Mouse (Mus musculus) embryonic facial prominence, embryonic 10.5 days (tissue): ENCODE data around the gene H2al1e. TPM values are rescaled to one million over a fixed set of nuclear protein-coding genes. Genes with fewer than 3 reads are reported as not detected.
"Not testable (repeated sequence)": the region's sequence is repeated elsewhere in the genome, so short reads cannot be mapped to it uniquely, and the experiment has no call there.

ENCODE experiments used
- DNase-seq: peaks from one replicate; pipeline ENCODE4 v3.0.0-alpha.2; 2017; ENCODE audit warnings: low spot score
- H3K27ac ChIP-seq: fragments of 300-500 bp; sonication (generic); replicated peaks from 2 replicates; pipeline ENCODE4 v1.5.1; 2016; ENCODE audit warnings: mild to moderate bottlenecking
- H3K27me3 ChIP-seq: fragments of 300-500 bp; sonication (generic); replicated peaks from 2 replicates; pipeline ENCODE4 v1.6.1; 2016; ENCODE audit warnings: low read depth, mild to moderate bottlenecking; ENCODE audit not compliant: poor library complexity, severe bottlenecking
- H3K36me3 ChIP-seq: fragments of 300-500 bp; sonication (generic); replicated peaks from 2 replicates; pipeline ENCODE4 v1.6.1; 2016; ENCODE audit warnings: mild to moderate bottlenecking, moderate library complexity
- H3K4me1 ChIP-seq: fragments of 300-500 bp; sonication (generic); 2 replicates; pipeline ENCODE4 v1.6.1; 2016
- H3K4me3 ChIP-seq: fragments of 300-500 bp; sonication (generic); 2 replicates; pipeline ENCODE4 v1.5.1; 2016; ENCODE audit warnings: mild to moderate bottlenecking, moderate library complexity
- H3K9me3 ChIP-seq: fragments of 300-500 bp; sonication (generic); 2 replicates; pipeline ENCODE4 v1.6.1; 2016; ENCODE audit warnings: mild to moderate bottlenecking
- WGBS: fragments of 180-500 bp; shearing (Covaris S2); methylation state at CpG from one replicate; pipeline ENCODE4 v1.1.7; 2016; 5-methylcytosine and 5-hydroxymethylcytosine counted together
- polyA plus RNA-seq: library from polyadenylated mRNA; unstranded; fragments of >200 nt; fragmentation: Nextera tagmentation; extraction: Ambion mirVana; gene quantifications from 2 replicates; pipeline ENCODE4 v1.2.1, GENCODE M21; 2016

The H2al1e gene
- polyA plus RNA-seq = not detected in 2 replicates

DNA sequence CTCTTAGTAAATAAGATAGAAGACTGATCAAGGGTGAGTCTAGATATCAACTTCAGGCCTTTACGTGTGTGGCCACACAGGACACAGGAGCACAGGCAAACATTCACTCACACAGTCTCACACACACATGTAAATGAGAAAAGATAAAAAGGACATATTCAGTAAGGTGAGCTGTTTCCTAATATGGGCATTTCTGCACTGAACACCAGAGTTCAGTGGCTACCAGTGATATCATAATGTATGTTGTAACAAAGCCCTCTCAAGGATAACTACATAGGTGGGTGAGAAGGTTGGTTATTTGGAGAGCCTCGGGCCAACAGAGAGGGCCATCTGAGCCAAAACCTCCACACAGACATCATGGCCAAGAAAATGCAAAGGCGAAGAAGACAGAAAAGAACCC, at the start of gene H2al1e:
TSS of gene H2al1e (plus strand) at position 301 of the 400 bp plus-strand sequence.
- H3K4me1 ChIP-seq, H3K27me3 ChIP-seq, H3K36me3 ChIP-seq, H3K4me3 ChIP-seq, H3K9me3 ChIP-seq, H3K27ac ChIP-seq, DNase-seq: not testable (repeated sequence)
- WGBS = no CpG with 5 or more reads among the region's 3 CpGs

DNA sequence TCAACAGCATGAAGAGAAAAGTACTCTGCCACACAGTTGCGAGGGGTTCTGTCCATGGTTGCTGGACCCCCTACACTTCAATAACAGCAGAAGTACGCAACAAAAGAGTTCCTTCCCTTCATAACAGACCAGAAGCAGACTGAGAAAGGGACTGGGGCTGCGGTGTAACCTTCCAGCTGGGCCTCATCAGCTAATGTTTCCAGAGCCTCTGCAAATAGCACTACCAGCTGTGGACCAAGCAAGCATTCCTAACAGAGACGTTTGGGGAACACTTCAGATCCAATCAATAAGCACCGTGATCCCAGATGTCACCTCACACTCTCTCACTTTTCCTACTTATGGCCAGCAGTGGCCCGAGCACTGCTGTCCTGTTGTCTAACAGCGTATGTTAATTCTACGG, 46.8 kb upstream of the H2al1e start:
- 74% methylated on average over 8 of the region's 8 CpGs for WGBS
- no peak for DNase-seq
- H3K9me3 ChIP-seq = no peaks in the 10 kb centered on the region
- H3K36me3 ChIP-seq = no peaks in the 10 kb centered on the region
- H3K27me3 ChIP-seq = peaks cover 94% of the 10 kb centered on the region
- H3K27ac ChIP-seq = no peak overlapping the region
- H3K4me3 ChIP-seq = no peak overlapping the region
- H3K4me1 ChIP-seq = no peaks in the 10 kb centered on the region

DNA sequence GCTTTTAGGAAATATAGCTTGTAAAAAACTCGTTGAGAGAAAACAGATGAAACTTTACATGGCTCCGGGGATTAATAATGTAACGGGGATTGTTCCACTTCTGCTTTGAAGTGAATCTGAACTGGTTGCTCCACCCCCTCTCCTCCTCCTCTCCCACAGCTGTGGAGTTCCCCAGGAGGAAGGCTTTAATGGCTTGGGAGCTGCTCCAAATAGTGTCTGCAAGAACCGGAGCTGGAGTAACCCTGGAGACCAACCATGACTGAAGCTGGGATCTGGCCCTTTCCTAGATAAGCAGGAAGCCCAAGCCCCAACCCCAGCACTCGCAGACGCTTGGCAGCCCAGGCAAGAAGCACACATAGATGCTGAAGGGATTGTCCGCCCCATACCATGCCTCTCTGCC, 43.9 kb upstream of the H2al1e start:
- no peak overlapping the region for H3K4me3 ChIP-seq
- H3K4me1 ChIP-seq = no peaks in the 10 kb centered on the region
- peaks cover 94% of the 10 kb centered on the region for H3K27me3 ChIP-seq
- no peaks in the 10 kb centered on the region for H3K36me3 ChIP-seq
- 78% methylated on average over 7 of the region's 7 CpGs for WGBS
- DNase-seq = no peak
- H3K27ac ChIP-seq = no peak overlapping the region
- no peaks in the 10 kb centered on the region for H3K9me3 ChIP-seq

- Histone ChIP-seq H3K27ac (no peak overlapping the region), H3K27me3 (peaks cover 97% of the 10 kb centered on the region), H3K36me3 (no peaks in the 10 kb centered on the region), H3K4me3 (no peak overlapping the region), H3K9me3 (no peaks in the 10 kb centered on the region), H3K4me1 (no peaks in the 10 kb centered on the region)
- WGBS = 92% methylated on average over 3 of the region's 3 CpGs
- DNase-seq = no peak
Observed at GRCm38 (mm10) chrX:11269074-11269473, 42.7 kb upstream of the H2al1e start.

GRCm38 (mm10) chrX:11273190-11273589, 38.5 kb upstream of the H2al1e start:
- no peak for DNase-seq
- no peaks in the 10 kb centered on the region for H3K4me1 ChIP-seq
- H3K27ac ChIP-seq = no peak overlapping the region
- no peak overlapping the region for H3K4me3 ChIP-seq
- peaks cover 85% of the 10 kb centered on the region for H3K27me3 ChIP-seq
- WGBS = 83% methylated on average over 3 of the region's 3 CpGs
- H3K9me3 ChIP-seq = no peaks in the 10 kb centered on the region
- no peaks in the 10 kb centered on the region for H3K36me3 ChIP-seq

DNA sequence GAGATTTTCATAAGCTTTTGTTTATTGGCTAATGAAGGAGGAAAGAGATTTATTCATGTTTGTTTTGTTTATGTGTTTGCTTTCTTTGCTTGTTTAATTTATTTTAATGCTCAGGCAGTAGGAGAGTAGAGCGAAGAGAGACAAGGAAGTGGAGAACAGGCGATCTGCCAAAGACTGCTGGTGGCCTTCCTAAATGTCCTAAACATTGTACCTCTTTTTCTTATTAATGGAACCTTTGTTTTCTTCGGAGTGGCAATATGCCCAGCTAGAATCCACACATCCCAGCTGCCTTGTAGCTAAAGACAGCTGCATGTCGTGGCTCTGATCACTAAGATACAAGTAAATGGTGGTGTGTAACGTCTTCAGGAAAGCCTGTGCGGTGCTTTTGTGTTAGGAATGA, 34.7 kb upstream of the H2al1e start:
- peaks cover 59% of the 10 kb centered on the region for H3K27me3 ChIP-seq
- H3K4me1 ChIP-seq = no peaks in the 10 kb centered on the region
- no peaks in the 10 kb centered on the region for H3K36me3 ChIP-seq
- WGBS = 85% methylated on average over 6 of the region's 6 CpGs
- DNase-seq = no peak
- no peak overlapping the region for H3K27ac ChIP-seq
- no peak overlapping the region for H3K4me3 ChIP-seq
- H3K9me3 ChIP-seq = no peaks in the 10 kb centered on the region

- H3K27me3 ChIP-seq = peaks cover 38% of the 10 kb centered on the region
- H3K4me3 ChIP-seq = no peak overlapping the region
- H3K27ac ChIP-seq = no peak overlapping the region
- no peaks in the 10 kb centered on the region for H3K36me3 ChIP-seq
- 74% methylated on average over 2 of the region's 2 CpGs for WGBS
- no peak for DNase-seq
- H3K4me1 ChIP-seq = no peaks in the 10 kb centered on the region
- no peaks in the 10 kb centered on the region for H3K9me3 ChIP-seq
Observed at GRCm38 (mm10) chrX:11280741-11281140, 31.0 kb upstream of the H2al1e start.

DNA sequence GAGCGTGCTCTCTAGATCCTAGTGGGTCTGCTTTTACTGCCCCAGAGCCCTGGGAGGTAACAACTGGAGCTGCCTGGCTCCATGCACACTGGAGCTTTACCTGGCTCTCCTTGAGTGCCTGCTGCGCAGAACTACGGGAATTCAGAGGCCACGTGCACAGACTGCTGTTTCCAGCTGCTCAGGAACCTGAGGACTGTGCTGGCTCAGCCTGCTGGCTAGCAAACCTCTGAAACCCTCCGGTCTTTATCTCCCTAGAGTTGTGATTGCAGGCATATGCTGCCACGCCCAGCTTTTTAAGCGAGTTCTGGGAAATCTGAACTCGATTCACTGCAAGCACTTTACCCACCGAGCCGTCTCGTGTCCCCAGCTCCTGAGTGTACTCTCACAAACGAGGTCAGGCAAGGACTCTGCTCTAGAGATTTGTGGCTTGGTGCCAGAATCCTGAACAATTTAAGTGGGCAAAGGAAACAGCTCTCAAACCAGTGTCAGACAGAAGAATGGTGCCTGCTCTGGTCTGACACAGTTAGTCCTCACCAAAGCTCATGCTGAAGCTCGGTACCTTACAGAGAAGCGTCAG, 23.3 kb upstream of the H2al1e start:
- Histone ChIP-seq H3K27me3 (peaks cover 66% of the 10 kb centered on the region), H3K9me3 (no peaks in the 10 kb centered on the region), H3K4me1 (no peaks in the 10 kb centered on the region), H3K27ac (no peak overlapping the region), H3K4me3 (no peak overlapping the region), H3K36me3 (no peaks in the 10 kb centered on the region)
- WGBS = 81% methylated on average over 14 of the region's 14 CpGs
- no peak for DNase-seq

- WGBS = 53% methylated on average over 4 of the region's 4 CpGs
- no peaks in the 10 kb centered on the region for H3K4me1 ChIP-seq
- no peaks in the 10 kb centered on the region for H3K36me3 ChIP-seq
- no peak for DNase-seq
- no peak overlapping the region for H3K27ac ChIP-seq
- H3K27me3 ChIP-seq = peaks cover 72% of the 10 kb centered on the region
- H3K4me3 ChIP-seq = no peak overlapping the region
- H3K9me3 ChIP-seq = no peaks in the 10 kb centered on the region
Observed at GRCm38 (mm10) chrX:11289244-11289643, 22.5 kb upstream of the H2al1e start.

DNA sequence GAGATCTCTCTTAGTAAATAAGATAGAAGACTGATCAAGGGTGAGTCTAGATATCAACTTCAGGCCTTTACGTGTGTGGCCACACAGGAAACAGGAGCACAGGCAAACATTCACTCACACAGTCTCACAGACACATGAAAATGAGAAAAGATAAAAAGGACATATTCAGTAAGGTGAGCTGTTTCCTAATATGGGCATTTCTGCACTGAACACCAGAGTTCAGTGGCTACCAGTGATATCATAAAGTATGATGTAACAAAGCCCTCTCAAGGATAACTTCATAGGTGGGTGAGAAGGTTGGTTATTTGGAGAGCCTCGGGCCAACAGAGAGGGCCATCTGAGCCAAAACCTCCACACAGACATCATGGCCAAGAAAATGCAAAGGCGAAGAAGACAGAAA, 12.8 kb upstream of the H2al1e start, which contains the start of gene H2al1a:
TSS of gene H2al1a (plus strand) at position 301 of the 400 bp plus-strand sequence.
- no CpG with 5 or more reads among the region's 3 CpGs for WGBS
- peaks cover 14% of the 10 kb centered on the region for H3K27me3 ChIP-seq
- DNase-seq, H3K4me3 ChIP-seq, H3K27ac ChIP-seq, H3K9me3 ChIP-seq, H3K4me1 ChIP-seq, H3K36me3 ChIP-seq: not testable (repeated sequence)

GRCm38 (mm10) chrX:11302132-11302531, 9.6 kb upstream of the H2al1e start, which contains the start of gene H2al1b:
H2al1b (plus strand) TSS chrX:11302432.
- not testable (repeated sequence) for H3K36me3 ChIP-seq, DNase-seq, H3K27me3 ChIP-seq, H3K4me3 ChIP-seq, H3K9me3 ChIP-seq, H3K27ac ChIP-seq, H3K4me1 ChIP-seq
- WGBS = 94% methylated on average over 1 of the region's 3 CpGs

- H3K4me3 ChIP-seq, DNase-seq, H3K36me3 ChIP-seq, H3K27ac ChIP-seq, H3K9me3 ChIP-seq, H3K27me3 ChIP-seq, H3K4me1 ChIP-seq: not testable (repeated sequence)
- 98% methylated on average over 2 of the region's 6 CpGs for WGBS
Observed at GRCm38 (mm10) chrX:11305355-11305754, 6.4 kb upstream of the H2al1e start, which contains the start of gene H2al1c. H2al1c (plus strand) TSS chrX:11305655.

DNA sequence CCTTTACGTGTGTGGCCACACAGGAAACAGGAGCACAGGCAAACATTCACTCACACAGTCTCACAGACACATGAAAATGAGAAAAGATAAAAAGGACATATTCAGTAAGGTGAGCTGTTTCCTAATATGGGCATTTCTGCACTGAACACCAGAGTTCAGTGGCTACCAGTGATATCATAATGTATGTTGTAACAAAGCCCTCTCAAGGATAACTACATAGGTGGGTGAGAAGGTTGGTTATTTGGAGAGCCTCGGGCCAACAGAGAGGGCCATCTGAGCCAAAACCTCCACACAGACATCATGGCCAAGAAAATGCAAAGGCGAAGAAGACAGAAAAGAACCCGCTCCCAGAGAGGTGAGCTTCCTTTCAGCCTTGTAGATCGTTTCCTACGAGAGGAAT, 3.2 kb upstream of the H2al1e start, which contains the start of gene H2al1d:
TSS of gene H2al1d (plus strand) at position 301 of the 400 bp plus-strand sequence.
- not testable (repeated sequence) for H3K4me3 ChIP-seq, H3K9me3 ChIP-seq, H3K27me3 ChIP-seq, H3K27ac ChIP-seq, H3K36me3 ChIP-seq, DNase-seq, H3K4me1 ChIP-seq
- no CpG with 5 or more reads among the region's 6 CpGs for WGBS
